Mouse (Mus musculus) CH12.LX (cell line): ENCODE measurements around the gene Retreg3. TPM values are rescaled to one million over a fixed set of nuclear protein-coding genes. Genes with fewer than 3 reads are reported as not detected.
"Not testable (repeated sequence)": the region's sequence is repeated elsewhere in the genome, so short reads cannot be mapped to it uniquely, and the experiment has no call there.

ENCODE experiments used
- DNase-seq: peaks from one replicate; pipeline ENCODE4 v3.0.0-alpha.2; 2013; ENCODE audit errors: extremely low read depth
- H3K27ac ChIP-seq: 2 replicates; pipeline ENCODE4 v1.5.1; 2012; ENCODE audit warnings: low read depth, mild to moderate bottlenecking, control low read depth, moderate library complexity; ENCODE audit not compliant: insufficient read depth
- H3K27me3 ChIP-seq: replicated peaks from 2 replicates; pipeline ENCODE3; 2012; ENCODE audit warnings: inconsistent platforms
- H3K36me3 ChIP-seq, 2 experiments: replicated peaks in 1 of 2; 2 replicates each; pipeline versions ENCODE3 to v1.6.1; 2012; ENCODE audit warnings: inconsistent platforms in 1 of 2, low read length in 1 of 2, mild to moderate bottlenecking in 1 of 2, mixed read lengths in 1 of 2, moderate library complexity in 1 of 2; ENCODE audit not compliant: control insufficient read depth in 1 of 2, insufficient read depth in 1 of 2
- H3K4me1 ChIP-seq, 2 experiments: 2 replicates each; pipeline ENCODE4 v1.6.1; 2012; ENCODE audit warnings: inconsistent platforms in 1 of 2, moderate library complexity in 1 of 2; ENCODE audit not compliant: insufficient read depth in 2 of 2, control insufficient read depth in 1 of 2
- H3K4me2 ChIP-seq: 2 replicates; pipeline ENCODE4 v1.6.1; 2012; ENCODE audit warnings: low read depth, mild to moderate bottlenecking, control low read depth; ENCODE audit not compliant: poor library complexity, insufficient read depth, severe bottlenecking
- H3K4me3 ChIP-seq, 3 experiments: fragments of 150-350 bp in 1 of 3; sonication (generic) in 1 of 3; replicated peaks in 1 of 3; 2 replicates each; pipeline versions ENCODE3 to v1.5.1; 2011 to 2012; ENCODE audit warnings: low read depth in 2 of 3, low read length in 2 of 3, mild to moderate bottlenecking in 2 of 3, moderate library complexity in 2 of 3, control low read depth in 1 of 3, improper control_type of control experiment in 1 of 3, inconsistent platforms in 1 of 3, mixed read lengths in 1 of 3; ENCODE audit not compliant: poor library complexity in 1 of 3
- H3K79me2 ChIP-seq: replicated peaks from 2 replicates; pipeline ENCODE4 v1.6.1; 2012; ENCODE audit warnings: mild to moderate bottlenecking, moderate library complexity; ENCODE audit not compliant: control insufficient read depth, poor library complexity, insufficient read depth, severe bottlenecking; ENCODE audit errors: extremely low read depth
- H3K9ac ChIP-seq: 2 replicates; pipeline ENCODE4 v1.6.1; 2012; ENCODE audit warnings: low read depth, mild to moderate bottlenecking, control low read depth, moderate library complexity; ENCODE audit not compliant: insufficient read depth
- H3K9me3 ChIP-seq: replicated peaks from 2 replicates; pipeline ENCODE3; 2012; ENCODE audit warnings: low read length, inconsistent platforms, mixed read lengths
- CTCF ChIP-seq, 2 experiments: IDR thresholded peaks in 1 of 2; conservative IDR thresholded peaks in 1 of 2; 2 replicates each; pipeline ENCODE4 v1.5.1; 2011 to 2012; ENCODE audit warnings: low read depth in 2 of 2, low read length in 2 of 2, improper control_type of control experiment in 1 of 2, inconsistent platforms in 1 of 2, mild to moderate bottlenecking in 1 of 2, moderate library complexity in 1 of 2
- ETS1 ChIP-seq: conservative IDR thresholded peaks from 2 replicates; pipeline ENCODE4 v1.6.1; 2012; ENCODE audit warnings: low read depth, mild to moderate bottlenecking, inconsistent platforms, low read length, improper control_type of control experiment, moderate library complexity
- GABPA ChIP-seq: IDR thresholded peaks from 2 replicates; pipeline ENCODE4 v1.6.1; 2012; ENCODE audit warnings: low read depth, low read length, improper control_type of control experiment, inconsistent platforms; ENCODE audit not compliant: insufficient replicate concordance
- IRF4 ChIP-seq: IDR thresholded peaks from 2 replicates; pipeline ENCODE4 v1.6.1; 2014; ENCODE audit warnings: low read depth, mild to moderate bottlenecking, inconsistent platforms, low read length, improper control_type of control experiment
- JUN ChIP-seq: IDR thresholded peaks from 2 replicates; pipeline ENCODE4 v1.6.1; 2011; ENCODE audit warnings: low read depth, mild to moderate bottlenecking, low read length, improper control_type of control experiment, moderate library complexity; ENCODE audit not compliant: insufficient read depth
- JUND ChIP-seq: conservative IDR thresholded peaks from 2 replicates; pipeline ENCODE4 v1.6.1; 2011; ENCODE audit warnings: low read depth, low read length, improper control_type of control experiment
- MXI1 ChIP-seq: IDR thresholded peaks from 2 replicates; pipeline ENCODE4 v1.6.1; 2011; ENCODE audit warnings: mild to moderate bottlenecking, low read depth, low read length, improper control_type of control experiment
- PAX5 ChIP-seq: IDR thresholded peaks from 2 replicates; pipeline ENCODE4 v1.6.1; 2012; ENCODE audit warnings: low read length, inconsistent platforms, mixed read lengths
- POLR2A ChIP-seq: IDR thresholded peaks from 2 replicates; pipeline ENCODE4 v1.6.1; 2011; ENCODE audit warnings: low read depth, mild to moderate bottlenecking, improper control_type of control experiment, low read length
- RAD21 ChIP-seq: IDR thresholded peaks from 2 replicates; pipeline ENCODE4 v1.6.1; 2011; ENCODE audit warnings: low read depth, mild to moderate bottlenecking, low read length, improper control_type of control experiment, moderate library complexity
- RCOR1 ChIP-seq: conservative IDR thresholded peaks from 2 replicates; pipeline ENCODE4 v1.6.1; 2012; ENCODE audit warnings: low read depth, mild to moderate bottlenecking, inconsistent platforms, low read length, improper control_type of control experiment
- SIN3A ChIP-seq: IDR thresholded peaks from 2 replicates; pipeline ENCODE4 v1.6.1; 2012; ENCODE audit warnings: low read length, improper control_type of control experiment, inconsistent platforms
- SMC3 ChIP-seq: IDR thresholded peaks from 2 replicates; pipeline ENCODE4 v1.6.1; 2011; ENCODE audit warnings: low read depth, low read length, improper control_type of control experiment
- UBTF ChIP-seq: IDR thresholded peaks from 2 replicates; pipeline ENCODE4 v1.6.1; 2012; ENCODE audit warnings: low read depth, mild to moderate bottlenecking, inconsistent platforms, low read length, improper control_type of control experiment, moderate library complexity
- USF1 ChIP-seq: IDR thresholded peaks from 2 replicates; pipeline ENCODE4 v1.6.1; 2014; ENCODE audit warnings: low read depth, mild to moderate bottlenecking, inconsistent platforms, low read length, improper control_type of control experiment
- ZC3H11A ChIP-seq: IDR thresholded peaks from 2 replicates; pipeline ENCODE4 v1.6.1; 2012; ENCODE audit warnings: low read depth, mild to moderate bottlenecking, inconsistent platforms, low read length, improper control_type of control experiment
- ZNF384 ChIP-seq: IDR thresholded peaks from 2 replicates; pipeline ENCODE4 v1.6.1; 2012; ENCODE audit warnings: low read depth, low read length, improper control_type of control experiment, inconsistent platforms
- dilution Hi-C: fragments of 300-500 bp; cut with MboI; formaldehyde crosslinking; loops from 2 replicates; pipeline ENCODE4 v1.14.3; 2020; ENCODE audit warnings: low sequenced_read_pairs; ENCODE audit not compliant: extremely low pct_unique_long_range_greater_than_20kb, extremely low pct_ligation_motif_present
- in situ Hi-C: fragments of 300-500 bp; cut with MboI; formaldehyde crosslinking; loops from 3 replicates; pipeline ENCODE4 v1.14.3; 2019; ENCODE audit warnings: low sequenced_read_pairs, low pct_ligation_motif_present, low pct_unique_long_range_greater_than_20kb, mixed read lengths
- polyA plus RNA-seq: library from polyadenylated mRNA; unstranded; fragments of >175 nt; gene quantifications from 2 replicates; pipeline ENCODE4 v1.2.1, GENCODE M21; 2012; ENCODE audit warnings: low read depth; ENCODE audit not compliant: insufficient read length
- total RNA-seq, 2 experiments: library from RNA; depleted of rRNA; stranded (reverse); fragments of 300-350 nt in 1 of 2; fragments of >200 nt in 1 of 2; gene quantifications; 2 replicates each; pipeline ENCODE4 v1.2.3; 2012 to 2014

Retreg3 gene
- total and polyA plus RNA-seq, 3 experiments = 48.2 to 55.9 (median 54.3) TPM

- TF ChIP-seq MXI1 (peak; percentile 61), IRF4 (peak; percentile 89), JUN (no peak), PAX5 (no peak), RCOR1 (0 out of 2 replicates have a peak, but pooled peaks have one; percentile 61), UBTF (no peak), SIN3A (peak; percentile 88; the same call in 1 of the 2 replicates), GABPA (no peak), ETS1 (peak; percentile 83), POLR2A (peak; percentile 48)
These were observed 10.5 kb upstream of the Retreg3 start (continued) for GRCm38 (mm10) chr11:101130056-101130756.

- no peak for TF ChIP-seq USF1
- TF ChIP-seq ZNF384 = peak; percentile 73; the same call in 1 of the 2 replicates
- TF ChIP-seq SMC3 = no peak
- DNase-seq = no peak
- Histone ChIP-seq H3K27ac (no peak overlapping the region), H3K79me2 (no peaks in the 10 kb centered on the region), H3K9ac (no peak overlapping the region), H3K9me3 (peaks cover 22% of the 10 kb centered on the region), H3K4me1 (peaks cover 13 to 33% of the 10 kb centered on the region in 2 experiments), H3K4me2 (peak overlapping the region; percentile 16; the same call in 1 of the 2 replicates), H3K27me3 (no peaks in the 10 kb centered on the region), H3K36me3 (peaks cover 27 to 31% of the 10 kb centered on the region in 2 experiments), H3K4me3 (no peak overlapping the region)
- dilution Hi-C loops = no loop called here
- in situ Hi-C loops = no loop called here
These were observed 9.4 kb upstream of the Retreg3 start for GRCm38 (mm10) chr11:101128996-101129577.

- TF ChIP-seq POLR2A (no peak), CTCF (conservative IDR thresholded peaks at IDR 0.05 in 1 of 2, IDR thresholded peaks at IDR 0.05 in 1 of 2; ENCODE audit: low read depth in 2 of 2, low read length in 2 of 2) (peak in 1 of 2 experiments; percentile 53; a peak in 2 of 4 replicates), ETS1 (no peak), SMC3 (0 out of 2 replicates have a peak, but pooled peaks have one; percentile 18), ZC3H11A (no peak), JUND (no peak), RAD21 (peak; percentile 26)
- in situ Hi-C loops (no loop called here), dilution Hi-C loops (no loop called here)
- H3K9me3 ChIP-seq = peaks cover 22% of the 10 kb centered on the region
- no peaks in the 10 kb centered on the region for H3K27me3 ChIP-seq
- H3K4me2 ChIP-seq = no peak overlapping the region
- H3K4me3 ChIP-seq = no peak overlapping the region
- no peak overlapping the region for H3K27ac ChIP-seq
- H3K9ac ChIP-seq = no peak overlapping the region
- no peaks in the 10 kb centered on the region for H3K79me2 ChIP-seq
- peaks cover 13 to 39% of the 10 kb centered on the region in 2 experiments for H3K4me1 ChIP-seq
- DNase-seq = no peak
- peaks cover 45 to 51% of the 10 kb centered on the region in 2 experiments for H3K36me3 ChIP-seq
These were observed 7.4 kb upstream of the Retreg3 start for GRCm38 (mm10) chr11:101127075-101127474.

- H3K4me2 ChIP-seq, in situ Hi-C loops, dilution Hi-C loops, DNase-seq, H3K9ac ChIP-seq, H3K27ac ChIP-seq, H3K4me3 ChIP-seq, H3K27me3 ChIP-seq: not testable (repeated sequence)
- Histone ChIP-seq H3K36me3 (peaks cover 45 to 56% of the 10 kb centered on the region in 2 experiments), H3K4me1 (peaks cover 7 to 38% of the 10 kb centered on the region in 2 experiments; a peak in 3 of 4 replicates), H3K79me2 (peaks cover 18% of the 10 kb centered on the region), H3K9me3 (peaks cover 15% of the 10 kb centered on the region)
These were observed 5.3 kb upstream of the Retreg3 start for GRCm38 (mm10) chr11:101125008-101125407.
